Mouse (Mus musculus): Measurements from ENCODE around the gene Rere.

The Rere gene

GRCm38 (mm10) chr4:150651390-150652277, 370.2 kb downstream of the Rere start, which contains the start of gene Slc45a1:
Gene Slc45a1, minus strand, starts transcription at chr4:150652174.
- DNase-seq (ENCODE audit: low spot score in 2 of 2) = no peak

DNA sequence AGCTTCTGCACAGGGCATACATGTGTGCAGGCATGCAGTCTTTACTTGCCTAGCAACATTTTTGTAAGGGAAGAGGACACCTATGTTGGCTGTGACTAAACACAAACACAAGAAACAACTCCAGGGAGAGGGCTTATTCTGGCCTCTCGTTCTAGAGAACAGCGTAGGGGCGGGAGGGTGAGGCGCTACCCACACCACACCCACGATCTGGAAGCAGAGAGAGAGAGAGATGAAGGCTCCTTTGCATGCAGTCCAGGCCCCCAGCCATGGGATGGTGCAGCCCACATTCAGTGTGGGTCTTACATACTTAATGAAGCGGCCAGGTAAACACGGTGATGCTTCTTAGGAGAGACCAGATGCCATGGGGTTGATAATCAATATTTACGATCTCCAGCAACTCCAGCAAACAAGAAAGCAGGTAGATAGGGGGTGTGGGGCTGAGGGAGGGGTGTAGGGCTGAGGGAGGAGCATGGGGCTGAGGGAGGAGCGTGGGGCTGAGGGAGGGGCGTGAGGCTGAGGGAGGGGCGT, 371.7 kb downstream of the Rere start:
- DNase-seq (ENCODE audit: low spot score in 2 of 2) = no peak

DNA sequence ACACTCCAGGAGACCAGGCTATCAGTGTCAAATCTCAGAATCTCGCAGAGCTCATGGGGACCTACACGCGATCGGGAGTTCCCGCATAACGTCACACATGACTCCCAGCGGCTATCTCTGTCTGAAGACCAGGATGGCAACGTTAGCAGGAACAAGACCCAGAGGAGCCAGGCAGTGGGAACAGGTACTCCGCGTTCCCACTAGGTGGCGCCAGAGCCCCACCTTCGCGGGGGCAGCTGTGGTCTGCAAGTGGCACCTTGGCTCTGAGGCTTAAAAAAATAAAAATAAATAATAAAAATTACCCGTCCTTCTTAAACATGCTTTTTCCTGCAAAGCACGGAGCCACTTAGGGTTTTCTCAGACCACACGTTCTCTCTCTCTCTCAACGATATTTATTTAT, 374.5 kb downstream of the Rere start:
- DNase-seq (ENCODE audit: low spot score in 2 of 2) = peak; percentile 60 to 67

GRCm38 (mm10) chr4:150656504-150656903, 375.1 kb downstream of the Rere start:
- no peak for DNase-seq (ENCODE audit: low spot score in 2 of 2)

- no peak for DNase-seq (ENCODE audit: low spot score in 2 of 2)
Observed at GRCm38 (mm10) chr4:150659926-150660610, 378.6 kb downstream of the Rere start.

DNA sequence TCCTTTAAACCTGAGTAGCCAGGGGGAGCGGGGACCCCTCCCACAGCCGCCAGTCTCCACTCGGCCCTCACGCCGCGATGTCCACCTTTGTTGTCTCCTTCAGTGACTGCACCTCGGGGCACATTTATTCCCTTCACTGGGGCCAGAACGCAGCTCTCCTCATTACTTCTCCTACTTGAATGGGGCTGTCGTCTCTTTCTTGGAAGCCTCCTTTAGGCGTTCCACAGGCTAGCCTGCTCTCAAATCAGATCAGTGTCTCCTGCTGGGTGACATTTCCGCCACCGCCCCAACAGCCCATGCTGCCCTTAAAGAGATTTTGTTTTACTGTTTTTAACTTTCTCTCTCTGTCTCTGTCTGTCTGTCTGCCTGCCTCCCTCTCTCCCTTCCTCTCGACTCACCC, 380.4 kb downstream of the Rere start:
- DNase-seq (ENCODE audit: low spot score in 2 of 2) = no peak

- DNase-seq (ENCODE audit: low spot score in 2 of 2) = peak in 1 of 2 experiments; percentile 10
Observed at GRCm38 (mm10) chr4:150663192-150663591, 381.7 kb downstream of the Rere start.

GRCm38 (mm10) chr4:150664726-150665125, 383.3 kb downstream of the Rere start:
- DNase-seq (ENCODE audit: low spot score in 2 of 2) = no peak

GRCm38 (mm10) chr4:150665806-150666205, 384.4 kb downstream of the Rere start:
- no peak for DNase-seq (ENCODE audit: low spot score in 2 of 2)
